Comparison of ENCODE assay signal across 18 mouse cellular contexts in genomic region chr11:106542385-106542784, GRCm38 (mm10). TPM values are rescaled to one million over a fixed set of nuclear protein-coding genes. Genes with fewer than 3 reads are reported as not detected.
DNase-seq lines count a peak whose midpoint lies in the region; ATAC-seq and TF ChIP-seq lines count a peak whose summit lies in the region.
"Had no signal": no experiment of that assay in that cellular context is flagged by ENCODE, and none has a peak within 500 bp of the region (broad histone marks: within the 10 kb centered on the region; RNA-seq: fewer than 3 reads in every experiment).

No protein-coding gene starts in this region.

- peaks cover 54% of the 10 kb centered on the region for H3K4me1 ChIP-seq in thymus, adult 2 months (replicated peaks; ENCODE audit: control insufficient read depth, insufficient read depth, low read length)
- peaks cover 3% of the 10 kb centered on the region; the same call in 1 of the 2 replicates for H3K4me1 ChIP-seq in midbrain, embryonic 13.5 days (replicated peaks)
- H3K4me1 ChIP-seq: forebrain, embryonic 12.5 days had no signal

- H3K4me3 ChIP-seq in thymus, adult 2 months (ENCODE audit: control insufficient read depth, insufficient read depth, low read length), result no peak overlapping the region
- H3K4me3 ChIP-seq in midbrain, embryonic 13.5 days (replicated peaks), result no peak overlapping the region
- H3K4me3 ChIP-seq: forebrain, embryonic 12.5 days; heart, adult 2 months; limb, embryonic 10.5 days had no signal

- no peaks in the 10 kb centered on the region; the same call in 1 of the 2 replicates for H3K36me3 ChIP-seq in thymus, adult 2 months (ENCODE audit: control insufficient read depth, insufficient read depth, low read length)
- peaks cover 43% of the 10 kb centered on the region for H3K36me3 ChIP-seq in midbrain, embryonic 13.5 days

- intact Hi-C loops in heart, postnatal 14 days (cut with DNase I), result no loop called here

- H3K4me2 ChIP-seq in midbrain, embryonic 13.5 days (replicated peaks), result no peak overlapping the region
- H3K4me2 ChIP-seq: forebrain, embryonic 12.5 days; hindbrain, embryonic 14.5 days had no signal

- peak overlapping the region; percentile 45; the same call in 1 of the 2 replicates for H3K27ac ChIP-seq in thymus, adult 2 months (ENCODE audit: control insufficient read depth, insufficient read depth, low read length)
- no peak overlapping the region for H3K27ac ChIP-seq in midbrain, embryonic 13.5 days
- H3K27ac ChIP-seq: forebrain, embryonic 12.5 days; heart, adult 2 months; hindbrain, embryonic 14.5 days; limb, embryonic 10.5 days; liver, embryonic 14.5 days had no signal

- no peak for TF ChIP-seq CTCF in thymus, adult 2 months (IDR thresholded peaks at IDR 0.05; ENCODE audit: borderline replicate concordance, control insufficient read depth, extremely low read depth, insufficient read depth, low read length, poor library complexity)

- no peak for TF ChIP-seq POLR2A in thymus, adult 2 months (IDR thresholded peaks at IDR 0.05; ENCODE audit: control insufficient read depth, extremely low read depth, insufficient read depth, low read length, poor library complexity)

- H3K9ac ChIP-seq in midbrain, embryonic 13.5 days (replicated peaks), result no peak overlapping the region
- H3K9ac ChIP-seq: forebrain, embryonic 12.5 days; hindbrain, embryonic 14.5 days; liver, embryonic 14.5 days had no signal

- H3K9me3 ChIP-seq in midbrain, embryonic 13.5 days, result no peaks in the 10 kb centered on the region
- H3K9me3 ChIP-seq: forebrain, embryonic 12.5 days; limb, embryonic 10.5 days had no signal

- peak; percentile 80 for ATAC-seq in activated CD4-positive, CD25-positive, alpha-beta regulatory T cell, adult 4 months
- peak; percentile 70 for ATAC-seq in megakaryocyte progenitor cell, adult 5-6 weeks (replicated peaks; ENCODE audit: poor library complexity)
- no peak for ATAC-seq in midbrain, embryonic 13.5 days

- no peaks in the 10 kb centered on the region for H3K27me3 ChIP-seq in thymus, adult 2 months (ENCODE audit: control insufficient read depth, insufficient read depth, low read length)
- no peaks in the 10 kb centered on the region for H3K27me3 ChIP-seq in midbrain, embryonic 13.5 days
- H3K27me3 ChIP-seq: forebrain, embryonic 12.5 days had no signal

- DNase-seq in thymus, adult 2 months, result peak; percentile 35
- no peak for DNase-seq in thymus, postnatal 4 days
- DNase-seq in thymus, postnatal 36 days, result peak; percentile 30 to 49
- no peak for DNase-seq in ovary, postnatal 36 days (ENCODE audit: low spot score)
- no peak for DNase-seq in heart, postnatal 14 days
- DNase-seq: adrenal gland, adult 2 months; cerebellum, adult 18-20 months; heart, adult 2 months; kidney, adult 2 months; kidney, postnatal 36 days; layer of hippocampus, postnatal 36 days had no signal

RNA-seq across cellular contexts. Expression of gene Ern1, which starts 54.7 kb away (rescaled TPM):
- 18.1 and 21.9 TPM in 2 replicates for polyA plus RNA-seq in thymus, adult 2 months (2012; rRNA removed)
- polyA plus RNA-seq in activated CD4-positive, CD25-positive, alpha-beta regulatory T cell, adult 4 months (2017; shearing (Covaris generic)), result 1 to 10 TPM; 1.9 to 2.4 TPM
- total RNA-seq in megakaryocyte progenitor cell, adult 5-6 weeks (2015), result 54.0 and 58.6 TPM in 2 replicates
- 45.6 and 50.2 TPM in 2 replicates for total RNA-seq in megakaryocyte progenitor cell, adult 5-6 weeks (2017)
- 6.5 and 6.7 TPM in 2 replicates for polyA plus RNA-seq in midbrain, embryonic 13.5 days (2015; fragmentation: Nextera tagmentation; extraction: Ambion mirVana)
- total RNA-seq in heart, postnatal 14 days (2021), result 10 to 100 TPM in 1 of 2 experiments, 1 to 10 TPM in 1; 9.9 to 10.9 TPM

Comparison
In these comparisons a context has a peak if more than half of its experiments do, and no peak if none do; other contexts are left out.
1. DNase-seq: peak in thymus, adult 2 months (single experiment) and thymus, postnatal 36 days (2 of 2); none in thymus, postnatal 4 days (single experiment), ovary, postnatal 36 days (single experiment) and heart, postnatal 14 days (0 of 2).